Mouse (Mus musculus) limb, embryonic 12.5 days (tissue): Measurements from ENCODE around the gene Ing1. TPM values are rescaled to one million over a fixed set of nuclear protein-coding genes. Genes with fewer than 3 reads are reported as not detected.
"Not testable (repeated sequence)": the region's sequence is repeated elsewhere in the genome, so short reads cannot be mapped to it uniquely, and the experiment has no call there.

Experiments used
- ATAC-seq: fragments of 200-750 bp; cut with Nextera tagmentation; 2 replicates; pipeline ENCODE4 v1.8.0; 2017; ENCODE audit warnings: low read depth, moderate TSS enrichment; ENCODE audit not compliant: insufficient number of reproducible peaks, insufficient read depth, low FRiP score, low TSS enrichment
- H3K27ac ChIP-seq: fragments of 300-500 bp; sonication (generic); 2 replicates; pipeline ENCODE4 v1.5.1; 2016; ENCODE audit warnings: mild to moderate bottlenecking, moderate library complexity
- H3K27me3 ChIP-seq: fragments of 300-500 bp; sonication (generic); 2 replicates; pipeline ENCODE4 v1.6.1; 2016; ENCODE audit warnings: mild to moderate bottlenecking, moderate library complexity
- H3K36me3 ChIP-seq: fragments of 300-500 bp; sonication (generic); 2 replicates; pipeline ENCODE4 v1.6.1; 2016; ENCODE audit warnings: mild to moderate bottlenecking, moderate library complexity
- H3K4me1 ChIP-seq: fragments of 300-500 bp; sonication (generic); replicated peaks from 2 replicates; pipeline ENCODE4 v1.6.1; 2016
- H3K4me2 ChIP-seq: fragments of 300-500 bp; sonication (generic); 2 replicates; pipeline ENCODE4 v1.6.1; 2016; ENCODE audit warnings: mild to moderate bottlenecking, moderate library complexity
- H3K4me3 ChIP-seq: fragments of 300-500 bp; sonication (generic); replicated peaks from 2 replicates; pipeline ENCODE4 v1.5.1; 2016; ENCODE audit warnings: mild to moderate bottlenecking
- H3K9ac ChIP-seq: fragments of 300-500 bp; sonication (generic); replicated peaks from 2 replicates; pipeline ENCODE4 v1.6.1; 2016; ENCODE audit warnings: mild to moderate bottlenecking, moderate library complexity
- H3K9me3 ChIP-seq: fragments of 300-500 bp; sonication (generic); 2 replicates; pipeline ENCODE4 v1.6.1; 2016; ENCODE audit warnings: mild to moderate bottlenecking, moderate library complexity
- WGBS: fragments of 180-500 bp; shearing (Covaris S2); methylation state at CpG from one replicate; pipeline ENCODE4 v1.1.7; 2016; 5-methylcytosine and 5-hydroxymethylcytosine counted together
- polyA plus RNA-seq: library from polyadenylated mRNA; unstranded; fragments of >200 nt; fragmentation: Nextera tagmentation; extraction: Ambion mirVana; gene quantifications from 2 replicates; pipeline ENCODE4 v1.2.1, GENCODE M21; 2016

Gene Ing1
- polyA plus RNA-seq, 1 experiment from 2014 or later = 50.4 TPM

DNA sequence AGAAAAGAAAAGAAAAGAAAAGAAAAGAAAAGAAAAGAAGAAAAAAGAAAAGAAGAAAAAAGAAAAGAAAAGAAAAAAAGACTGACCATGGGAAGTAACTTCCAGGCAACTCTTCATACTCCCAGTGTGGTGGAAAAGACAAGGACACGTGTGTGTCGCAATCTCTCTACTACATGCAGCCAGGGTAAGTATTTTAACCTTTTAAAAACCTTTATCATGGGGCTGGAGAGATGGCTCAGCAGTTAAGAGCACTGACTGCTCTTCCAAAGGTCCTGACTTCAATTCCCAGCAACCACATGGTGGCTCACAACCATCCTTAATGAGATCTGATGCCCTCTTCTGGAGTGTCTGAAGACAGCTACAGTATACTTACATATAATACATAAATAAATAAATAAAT, 12.8 kb downstream of the Ing1 start:
- H3K9ac ChIP-seq, H3K9me3 ChIP-seq, H3K4me3 ChIP-seq, ATAC-seq, H3K27ac ChIP-seq, H3K4me2 ChIP-seq, H3K27me3 ChIP-seq: not testable (repeated sequence)
- whole genome bisulfite sequencing = 96% methylated on average over 2 of the region's 2 CpGs
- Histone ChIP-seq H3K4me1 (peaks cover 19% of the 10 kb centered on the region), H3K36me3 (peaks cover 62% of the 10 kb centered on the region)

DNA sequence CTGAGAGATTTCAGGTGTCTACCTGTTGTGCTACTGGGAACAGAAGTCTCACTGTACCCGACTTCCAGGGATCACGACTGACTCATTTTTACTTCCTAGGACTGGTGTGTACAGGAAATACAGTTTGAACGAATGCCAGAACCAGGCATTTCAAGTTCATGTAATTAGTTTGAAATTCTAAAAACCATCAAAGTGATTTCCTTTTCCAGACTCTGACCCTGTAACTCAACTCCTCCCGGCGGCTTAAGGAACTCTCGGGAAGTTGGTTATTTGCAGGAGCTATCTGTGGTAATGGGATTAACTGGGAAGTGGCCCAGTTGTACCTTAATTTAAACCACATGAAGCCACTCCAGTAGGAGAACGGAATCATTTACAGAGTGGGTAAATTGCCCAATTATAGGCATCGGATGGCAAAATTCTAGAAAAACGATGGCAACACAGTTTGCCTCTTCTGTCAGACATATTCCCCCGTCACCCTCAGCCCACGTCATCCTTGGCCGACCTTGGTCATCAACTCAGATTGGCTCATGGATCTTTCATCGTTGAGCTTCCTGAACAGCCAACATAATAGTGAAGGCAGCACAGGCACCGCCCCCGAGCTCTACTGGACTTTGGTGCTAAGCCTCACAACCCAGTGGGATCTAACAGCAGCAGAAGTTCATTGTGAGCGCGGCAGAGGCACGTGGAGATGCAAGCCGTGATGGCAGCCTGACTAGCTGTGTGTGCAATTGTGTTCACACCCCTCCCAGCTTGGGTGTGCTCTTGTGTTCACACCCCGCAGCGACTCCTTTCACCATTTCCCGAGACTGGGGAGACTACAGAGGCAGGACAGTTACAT, 14.1 kb downstream of the Ing1 start:
- Histone ChIP-seq H3K4me1 (peaks cover 31% of the 10 kb centered on the region), H3K4me3 (no peak overlapping the region), H3K9ac (no peak overlapping the region), H3K9me3 (no peaks in the 10 kb centered on the region), H3K27ac (peak overlapping the region; percentile 50; the same call in 1 of the 2 replicates), H3K4me2 (peak overlapping the region; percentile 10; the same call in 1 of the 2 replicates), H3K36me3 (peaks cover 49% of the 10 kb centered on the region), H3K27me3 (no peaks in the 10 kb centered on the region)
- ATAC-seq = no peak
- 44% methylated on average over 22 of the region's 22 CpGs for WGBS

- H3K36me3 ChIP-seq = peaks cover 36% of the 10 kb centered on the region
- H3K4me3 ChIP-seq = no peak overlapping the region
- 95% methylated on average over 4 of the region's 4 CpGs for WGBS
- H3K9ac ChIP-seq = no peak overlapping the region
- H3K4me2 ChIP-seq = no peak overlapping the region
- no peak overlapping the region for H3K27ac ChIP-seq
- H3K4me1 ChIP-seq = peaks cover 44% of the 10 kb centered on the region
- H3K9me3 ChIP-seq = no peaks in the 10 kb centered on the region
- no peaks in the 10 kb centered on the region for H3K27me3 ChIP-seq
- no peak for ATAC-seq
Observed at GRCm38 (mm10) chr8:11570742-11571141, 15.4 kb downstream of the Ing1 start.

DNA sequence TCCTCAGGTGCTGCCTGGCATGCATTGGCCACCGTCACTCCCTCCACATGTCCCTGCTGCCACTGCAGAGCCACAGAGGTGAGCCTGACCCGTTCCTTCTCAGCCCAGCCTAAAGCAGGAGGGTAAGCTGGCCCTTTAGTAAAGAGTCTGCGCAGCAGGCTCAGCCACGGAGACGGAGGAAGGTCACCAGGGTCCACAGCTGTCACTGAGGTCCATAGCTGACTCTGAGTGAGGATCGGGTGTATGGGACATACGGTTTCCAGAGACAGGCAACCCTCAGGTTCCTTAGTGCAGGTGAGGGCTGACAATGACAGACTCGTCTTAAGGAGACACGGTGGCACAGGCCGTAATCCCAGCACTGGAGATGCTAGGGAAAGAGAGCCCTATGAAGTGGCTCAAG, 16.6 kb downstream of the Ing1 start:
- H3K27me3 ChIP-seq = no peaks in the 10 kb centered on the region
- H3K27ac ChIP-seq = no peak overlapping the region
- ATAC-seq = no peak
- H3K4me3 ChIP-seq = no peak overlapping the region
- 83% methylated on average over 10 of the region's 10 CpGs for WGBS
- H3K9me3 ChIP-seq = no peaks in the 10 kb centered on the region
- no peak overlapping the region for H3K9ac ChIP-seq
- H3K36me3 ChIP-seq = peaks cover 24% of the 10 kb centered on the region
- H3K4me1 ChIP-seq = peaks cover 52% of the 10 kb centered on the region
- H3K4me2 ChIP-seq = no peak overlapping the region

GRCm38 (mm10) chr8:11572428-11572827, 17.1 kb downstream of the Ing1 start:
- Histone ChIP-seq H3K4me3 (no peak overlapping the region), H3K9ac (no peak overlapping the region), H3K4me1 (peaks cover 52% of the 10 kb centered on the region), H3K27me3 (no peaks in the 10 kb centered on the region), H3K4me2 (no peak overlapping the region), H3K9me3 (no peaks in the 10 kb centered on the region), H3K27ac (no peak overlapping the region), H3K36me3 (peaks cover 20% of the 10 kb centered on the region; the same call in 1 of the 2 replicates)
- 74% methylated on average over 6 of the region's 6 CpGs for WGBS
- no peak for ATAC-seq

DNA sequence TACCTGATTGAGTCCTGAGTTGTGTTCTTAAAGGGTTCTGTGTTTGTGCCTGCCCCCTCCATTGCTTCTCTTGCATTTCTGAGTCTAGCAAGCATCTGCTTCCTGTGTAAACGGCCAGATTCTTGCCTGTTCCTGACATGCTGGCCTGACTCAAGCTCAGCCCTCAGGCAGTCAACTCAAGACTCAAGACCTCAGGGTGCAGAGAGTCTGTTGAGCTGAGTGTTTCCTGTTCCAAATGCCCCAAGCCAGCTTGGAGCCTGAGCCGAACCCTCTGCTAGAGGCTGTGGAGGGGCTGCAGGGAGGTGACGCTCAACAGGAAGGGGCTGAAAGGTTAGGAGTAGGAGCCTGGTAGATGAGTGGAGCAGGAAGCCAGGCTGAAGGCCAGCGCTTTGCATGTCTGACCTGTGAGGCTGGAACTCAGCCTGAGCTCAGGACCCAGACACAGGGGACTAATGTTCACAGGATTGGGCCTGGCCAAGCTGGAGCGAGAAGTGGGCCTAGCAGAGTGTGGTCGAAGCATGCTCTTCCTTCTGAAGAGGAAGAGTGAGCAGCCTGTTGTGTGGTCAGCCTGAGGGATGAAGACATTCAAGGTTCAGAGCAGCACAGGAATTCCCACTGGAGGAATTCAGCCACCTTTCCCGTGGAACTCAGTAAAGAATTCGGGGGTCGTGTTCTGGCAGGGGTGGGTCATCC, 19.7 kb downstream of the Ing1 start:
- peak overlapping the region; percentile 15; the same call in 1 of the 2 replicates for H3K4me2 ChIP-seq
- WGBS = 54% methylated on average over 9 of the region's 9 CpGs

DNA sequence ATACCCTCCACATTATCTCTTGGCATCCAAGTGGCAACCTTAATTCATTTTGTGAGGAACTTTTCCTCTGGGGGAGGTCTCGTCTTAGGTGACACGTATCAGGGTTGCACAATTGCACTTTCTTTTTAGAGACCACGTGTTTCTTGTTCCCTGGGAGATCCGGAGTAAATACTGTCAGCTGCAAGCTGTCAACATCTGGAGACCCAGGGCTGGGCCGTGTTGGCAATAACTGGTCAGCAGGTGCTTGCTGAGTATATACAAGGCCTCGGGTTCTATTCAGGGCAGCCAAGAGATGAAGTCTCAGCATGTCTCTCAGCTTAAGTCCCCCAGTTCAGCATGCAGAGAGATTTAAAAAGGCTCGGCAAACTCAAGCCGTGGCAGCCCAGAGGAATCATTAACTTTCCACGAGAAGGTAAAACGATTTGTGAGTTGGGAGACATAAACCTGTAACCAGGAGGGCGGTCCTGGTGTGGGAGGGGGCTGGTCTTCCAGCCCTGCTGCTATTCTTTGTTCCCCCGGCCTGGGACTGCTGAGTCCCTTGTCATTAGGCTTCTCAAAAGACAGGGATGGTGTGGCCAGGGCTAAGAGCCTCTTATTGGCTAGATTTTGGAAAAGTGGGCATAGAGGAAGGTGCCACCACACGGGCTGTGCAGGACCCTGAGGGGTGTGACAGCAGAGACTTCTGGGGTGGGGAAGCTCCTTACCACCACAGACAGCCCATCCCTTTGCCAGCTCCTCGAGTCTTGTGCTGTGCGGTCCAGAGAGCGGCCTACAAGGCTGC, 20.4 kb downstream of the Ing1 start:
- Histone ChIP-seq H3K9ac (0 out of 2 replicates have a peak overlapping the region, but pooled peaks have one; percentile 8), H3K27me3 (no peaks in the 10 kb centered on the region), H3K9me3 (no peaks in the 10 kb centered on the region), H3K36me3 (peaks cover 7% of the 10 kb centered on the region; the same call in 1 of the 2 replicates), H3K4me3 (no peak overlapping the region), H3K4me1 (peaks cover 36% of the 10 kb centered on the region), H3K27ac (peak overlapping the region; percentile 77), H3K4me2 (peak overlapping the region; percentile 15)
- 0 out of 2 replicates have a peak, but pooled peaks have one; percentile 60 for ATAC-seq
- WGBS = 41% methylated on average over 16 of the region's 16 CpGs

More for the DNA sequence above, 19.7 kb downstream of the Ing1 start:
- Histone ChIP-seq H3K27me3 (no peaks in the 10 kb centered on the region), H3K9ac (0 out of 2 replicates have a peak overlapping the region, but pooled peaks have one; percentile 12), H3K9me3 (no peaks in the 10 kb centered on the region), H3K4me3 (no peak overlapping the region), H3K4me1 (peaks cover 37% of the 10 kb centered on the region), H3K27ac (peak overlapping the region; percentile 77), H3K36me3 (peaks cover 7% of the 10 kb centered on the region; the same call in 1 of the 2 replicates)
- peak; percentile 28; the same call in 1 of the 2 replicates for ATAC-seq

GRCm38 (mm10) chr8:11585513-11586373, 30.4 kb downstream of the Ing1 start:
- Histone ChIP-seq H3K36me3 (no peaks in the 10 kb centered on the region), H3K9me3 (peaks cover 14% of the 10 kb centered on the region), H3K27ac (peak overlapping the region; percentile 97), H3K4me2 (peak overlapping the region; percentile 49), H3K4me3 (peak overlapping the region; percentile 11; the same call in 1 of the 2 replicates), H3K27me3 (no peaks in the 10 kb centered on the region), H3K4me1 (peaks cover 22% of the 10 kb centered on the region), H3K9ac (no peak overlapping the region)
- WGBS = 20% methylated on average over 21 of the region's 21 CpGs
- ATAC-seq = peak; percentile 90

DNA sequence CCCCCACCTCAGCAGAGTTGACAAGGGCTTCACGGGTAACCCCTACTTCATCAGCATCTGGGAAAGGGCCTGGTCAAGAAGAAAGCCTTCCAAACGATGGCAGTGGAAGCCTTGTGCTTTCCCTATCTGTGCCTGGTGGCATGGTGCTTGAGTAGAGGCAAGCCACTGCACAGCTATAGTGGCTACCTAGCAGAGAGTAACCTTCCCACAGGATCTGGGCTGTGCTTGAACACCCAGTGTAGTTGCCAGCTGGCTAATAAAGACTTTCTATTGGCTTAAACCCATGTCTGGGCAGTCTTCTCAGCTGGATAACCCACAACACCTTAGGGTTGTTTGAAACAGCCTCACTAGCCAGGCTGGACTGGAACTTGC, 31.0 kb downstream of the Ing1 start:
- H3K27ac ChIP-seq = peak overlapping the region; percentile 97
- no peak for ATAC-seq
- H3K36me3 ChIP-seq = no peaks in the 10 kb centered on the region
- peaks cover 14% of the 10 kb centered on the region for H3K9me3 ChIP-seq
- 13% methylated on average over 2 of the region's 2 CpGs for WGBS
- H3K4me3 ChIP-seq = no peak overlapping the region
- H3K27me3 ChIP-seq = no peaks in the 10 kb centered on the region
- H3K4me1 ChIP-seq = peaks cover 22% of the 10 kb centered on the region
- peak overlapping the region; percentile 49 for H3K4me2 ChIP-seq
- no peak overlapping the region for H3K9ac ChIP-seq

GRCm38 (mm10) chr8:11591837-11592236, 36.5 kb downstream of the Ing1 start:
- WGBS = 79% methylated on average over 4 of the region's 4 CpGs

More at GRCm38 (mm10) chr8:11591837-11592236, 36.5 kb downstream of the Ing1 start:
- Histone ChIP-seq H3K27me3 (no peaks in the 10 kb centered on the region), H3K9ac (no peak overlapping the region), H3K27ac (no peak overlapping the region), H3K4me2 (no peak overlapping the region), H3K9me3 (no peaks in the 10 kb centered on the region), H3K4me1 (peaks cover 15% of the 10 kb centered on the region), H3K4me3 (no peak overlapping the region), H3K36me3 (no peaks in the 10 kb centered on the region)
- ATAC-seq = no peak
